Mouse (Mus musculus): ENCODE data around the gene Gigyf1.
A peak's percentile ranks its signal among the peaks of the same experiment; 100 is the strongest.

GRCm38 (mm10) chr5:137533117-137533827, 14.9 kb downstream of the Gigyf1 start, which contains the start of the genes Epo and Gnb2:
- TF ChIP-seq USF2 (conservative IDR thresholded peaks at IDR 0.05; ENCODE audit: low read depth, low read length) (peak; percentile 97), CTCF (conservative IDR thresholded peaks at IDR 0.05 in 1 of 2, IDR thresholded peaks at IDR 0.05 in 1 of 2; ENCODE audit: low read depth in 2 of 2, low read length in 2 of 2) (no peak), JUND (conservative IDR thresholded peaks at IDR 0.05; ENCODE audit: low read depth, low read length) (no peak), POLR2A (IDR thresholded peaks at IDR 0.05; ENCODE audit: low read depth, low read length) (peak; percentile 70), ETS1 (conservative IDR thresholded peaks at IDR 0.05; ENCODE audit: low read depth, low read length) (no peak; the same call in 1 of the 2 replicates), EP300 (IDR thresholded peaks at IDR 0.05; ENCODE audit: low read length) (peak; percentile 44), CHD1 (IDR thresholded peaks at IDR 0.05; ENCODE audit: low read depth, low read length) (peak; percentile 99), TBP (conservative IDR thresholded peaks at IDR 0.05; ENCODE audit: low read depth, low read length) (0 out of 2 replicates have a peak, but pooled peaks have one; percentile 69), ELF1 (IDR thresholded peaks at IDR 0.05; ENCODE audit: low read depth, low read length) (peak; percentile 77), MAX (IDR thresholded peaks at IDR 0.05; ENCODE audit: low read length) (peak; percentile 86), MXI1 (IDR thresholded peaks at IDR 0.05; ENCODE audit: low read depth, low read length) (0 out of 2 replicates have a peak, but pooled peaks have one; percentile 42)
